Mouse (Mus musculus) layer of hippocampus, postnatal 36 days (tissue): ENCODE measurements around the gene Kcne1l. TPM values are rescaled to one million over a fixed set of nuclear protein-coding genes. Genes with fewer than 3 reads are reported as not detected.
A peak's percentile ranks its signal among the peaks of the same experiment; 100 is the strongest.

Source experiments
- DNase-seq, 2 experiments: peaks; one replicate each; pipeline ENCODE4 v3.0.0; 2022
- total RNA-seq, 2 experiments: library from RNA; stranded (reverse); gene quantifications; 2 replicates each; pipeline ENCODE4 v1.2.3; 2021

The Kcne1l gene
- total RNA-seq = 1 to 10 TPM; 3.4 to 3.9 TPM

GRCm38 (mm10) chrX:142305869-142306581, at the start of gene Kcne1l:
TSS of gene Kcne1l (minus strand) at chrX:142306294.
- DNase-seq = no peak

- no peak for DNase-seq
Measured at GRCm38 (mm10) chrX:142336207-142336606, 30.1 kb upstream of the Kcne1l start.

- DNase-seq = no peak
Measured at GRCm38 (mm10) chrX:142335502-142335901, 29.4 kb upstream of the Kcne1l start.

GRCm38 (mm10) chrX:142325760-142326159, 19.7 kb upstream of the Kcne1l start:
- no peak for DNase-seq

- DNase-seq = no peak
Measured at GRCm38 (mm10) chrX:142316106-142316505, 10.0 kb upstream of the Kcne1l start.

GRCm38 (mm10) chrX:142315270-142315669, 9.2 kb upstream of the Kcne1l start:
- DNase-seq = peak; percentile 3 to 7

GRCm38 (mm10) chrX:142314307-142315024, 8.4 kb upstream of the Kcne1l start:
- DNase-seq = peak; percentile 59 to 71

GRCm38 (mm10) chrX:142310431-142310830, 4.3 kb upstream of the Kcne1l start:
- peak; percentile 29 to 42 for DNase-seq

GRCm38 (mm10) chrX:142305010-142305868, 855 bp downstream of the Kcne1l start:
- peak; percentile 7 to 35 for DNase-seq

GRCm38 (mm10) chrX:142304592-142304991, 1.5 kb downstream of the Kcne1l start:
- DNase-seq = no peak

GRCm38 (mm10) chrX:142303456-142303855, 2.6 kb downstream of the Kcne1l start:
- DNase-seq = no peak

GRCm38 (mm10) chrX:142285905-142286304, 20.2 kb downstream of the Kcne1l start:
- DNase-seq = no peak

GRCm38 (mm10) chrX:142276573-142276972, 29.5 kb downstream of the Kcne1l start:
- DNase-seq = no peak

- DNase-seq = no peak
Measured at GRCm38 (mm10) chrX:142276031-142276430, 30.1 kb downstream of the Kcne1l start.

Other genes starting within 250 kb of the Kcne1l start
- under 1 TPM; 0.42 to 0.73 TPM for gene Gucy2f, start 109.4 kb downstream of the Kcne1l start, total RNA-seq
- gene Nxt2, start 79.5 kb downstream of the Kcne1l start, total RNA-seq = 10 to 100 TPM; 29.6 to 29.8 TPM
- 10 to 100 TPM; 71.5 to 77.1 TPM for gene Acsl4, start 84.2 kb upstream of the Kcne1l start, total RNA-seq